12 mouse cellular contexts compared by ENCODE assay signal in the genomic region with DNA sequence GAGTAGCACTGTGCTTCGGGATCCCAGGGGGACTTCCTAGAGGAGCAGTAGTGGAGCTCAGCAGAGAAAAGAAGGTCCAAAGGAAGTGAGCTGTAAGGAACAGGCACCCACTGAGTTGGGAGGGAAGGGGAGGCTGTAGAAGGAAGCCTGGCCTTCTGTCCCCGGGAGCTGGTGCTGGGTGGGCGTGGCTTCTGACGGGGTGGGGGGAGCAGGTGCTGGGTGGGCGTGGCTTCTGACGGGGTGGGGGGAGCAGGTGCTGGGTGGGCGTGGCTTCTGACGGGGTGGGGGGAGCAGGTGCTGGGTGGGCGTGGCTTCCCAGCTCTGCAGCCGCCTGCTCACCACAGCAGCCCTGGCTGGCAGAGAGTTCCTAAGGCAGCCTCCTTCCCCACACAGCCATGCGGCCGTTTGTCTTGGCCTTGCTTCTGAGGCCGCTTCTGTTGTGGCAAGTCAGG. TPM values are rescaled to one million over a fixed set of nuclear protein-coding genes. Genes with fewer than 3 reads are reported as not detected.
A peak's percentile ranks its signal among the peaks of the same experiment; 100 is the strongest.
DNase-seq lines count a peak whose midpoint lies in the region; ATAC-seq and TF ChIP-seq lines count a peak whose summit lies in the region.
"Not testable (repeated sequence)": the region's sequence is repeated elsewhere in the genome, so short reads cannot be mapped to it uniquely, and the experiment has no call there.
"Had no signal": no experiment of that assay in that cellular context is flagged by ENCODE, and none has a peak within 500 bp of the region (broad histone marks: within the 10 kb centered on the region; RNA-seq: fewer than 3 reads in every experiment).

No protein-coding gene starts in this region.

- DNase-seq in CH12.LX (ENCODE audit: extremely low read depth), result peak; percentile 21
- DNase-seq in cerebellum, postnatal 10 days, result peak; percentile 51 to 61
- peak; percentile 43 to 66 for DNase-seq in kidney, postnatal 25 days
- DNase-seq in liver, postnatal 0 days, result not testable (repeated sequence)
- DNase-seq in testis, postnatal 10 days (ENCODE audit: low spot score), result peak; percentile 55

- H3K27me3 ChIP-seq in CH12.LX (replicated peaks); hindbrain, embryonic 16.5 days (replicated peaks; ENCODE audit: control insufficient read depth, insufficient read depth, low read length); liver, postnatal 0 days (ENCODE audit: insufficient read depth, low read length); midbrain, embryonic 15.5 days (replicated peaks): not testable (repeated sequence)

- H3K4me1 ChIP-seq in CH12.LX (ENCODE audit: control insufficient read depth in 1 of 2, insufficient read depth in 2 of 2), result peaks cover 0 to 22% of the 10 kb centered on the region in 2 experiments; a peak in 2 of 4 replicates
- H3K4me1 ChIP-seq in hindbrain, embryonic 16.5 days (ENCODE audit: control insufficient read depth, insufficient read depth, low read depth, low read length), result not testable (repeated sequence)
- H3K4me1 ChIP-seq in liver, postnatal 0 days (ENCODE audit: insufficient read depth), result peaks cover 85% of the 10 kb centered on the region
- H3K4me1 ChIP-seq in midbrain, embryonic 15.5 days, result peaks cover 46% of the 10 kb centered on the region

- peaks cover 32 to 97% of the 10 kb centered on the region in 2 experiments for H3K36me3 ChIP-seq in CH12.LX (replicated peaks in 1 of 2; ENCODE audit: control insufficient read depth in 1 of 2, insufficient read depth in 1 of 2, low read length in 1 of 2)
- not testable (repeated sequence) for H3K36me3 ChIP-seq in hindbrain, embryonic 16.5 days (ENCODE audit: control insufficient read depth, insufficient read depth, low read length); midbrain, embryonic 15.5 days (replicated peaks)
- H3K36me3 ChIP-seq in liver, postnatal 0 days (replicated peaks; ENCODE audit: insufficient read depth, low read length), result peaks cover 50% of the 10 kb centered on the region

- TF ChIP-seq EP300 in CH12.LX (IDR thresholded peaks at IDR 0.05; ENCODE audit: low read length); liver, postnatal 0 days (IDR thresholded peaks at IDR 0.05; ENCODE audit: low read depth): not testable (repeated sequence)

- not testable (repeated sequence) for TF ChIP-seq CTCF in CH12.LX (conservative IDR thresholded peaks at IDR 0.05 in 1 of 2, IDR thresholded peaks at IDR 0.05 in 1 of 2; ENCODE audit: low read depth in 2 of 2, low read length in 2 of 2); liver, postnatal 0 days (IDR thresholded peaks at IDR 0.05; ENCODE audit: low read depth)

- H3K4me3 ChIP-seq in CH12.LX (replicated peaks in 1 of 3; ENCODE audit: low read depth in 2 of 3, low read length in 2 of 3, poor library complexity in 1 of 3); hindbrain, embryonic 16.5 days (ENCODE audit: low read length); liver, postnatal 0 days (ENCODE audit: low read depth, low read length); midbrain, embryonic 15.5 days: not testable (repeated sequence)

- not testable (repeated sequence) for H3K9me3 ChIP-seq in CH12.LX (replicated peaks; ENCODE audit: low read length); hindbrain, embryonic 16.5 days (ENCODE audit: control insufficient read depth, low read length); liver, postnatal 0 days (ENCODE audit: low read length); midbrain, embryonic 15.5 days

- not testable (repeated sequence) for H3K27ac ChIP-seq in CH12.LX (ENCODE audit: insufficient read depth, low read depth); hindbrain, embryonic 16.5 days (ENCODE audit: low read depth, low read length)
- peak overlapping the region; percentile 85 for H3K27ac ChIP-seq in liver, postnatal 0 days (ENCODE audit: low read depth)
- H3K27ac ChIP-seq in midbrain, embryonic 15.5 days, result 0 out of 2 replicates have a peak overlapping the region, but pooled peaks have one; percentile 12

- not testable (repeated sequence) for H3K4me2 ChIP-seq in CH12.LX (ENCODE audit: insufficient read depth, low read depth, poor library complexity, severe bottlenecking); hindbrain, embryonic 16.5 days (ENCODE audit: low read length); midbrain, embryonic 15.5 days
- H3K4me2 ChIP-seq in liver, postnatal 0 days (ENCODE audit: low read depth, low read length), result peak overlapping the region; percentile 28

- dilution Hi-C loops in CH12.LX (cut with MboI; ENCODE audit: extremely low pct_ligation_motif_present, extremely low pct_unique_long_range_greater_than_20kb, low sequenced_read_pairs), result not testable (repeated sequence)

- peak; percentile 60 for ATAC-seq in granulocyte monocyte progenitor cell, adult 5-6 weeks (replicated peaks; ENCODE audit: poor library complexity, severe bottlenecking)
- not testable (repeated sequence) for ATAC-seq in hindbrain, embryonic 16.5 days; midbrain, embryonic 15.5 days (replicated peaks)
- peak; percentile 10 for ATAC-seq in liver, postnatal 0 days

- H3K79me2 ChIP-seq in CH12.LX (replicated peaks; ENCODE audit: control insufficient read depth, extremely low read depth, insufficient read depth, poor library complexity, severe bottlenecking), result not testable (repeated sequence)

- TF ChIP-seq RAD21 in CH12.LX (IDR thresholded peaks at IDR 0.05; ENCODE audit: low read depth, low read length), result not testable (repeated sequence)

- in situ Hi-C loops in CH12.LX (cut with MboI; ENCODE audit: low pct_ligation_motif_present, low pct_unique_long_range_greater_than_20kb, low sequenced_read_pairs), result not testable (repeated sequence)

- WGBS in hindbrain, embryonic 16.5 days, result 9% methylated on average over 11 of the region's 13 CpGs
- WGBS in liver, postnatal 0 days (ENCODE audit: insufficient replicate concordance), result 10% methylated on average over 13 of the region's 13 CpGs
- 7% methylated on average over 11 of the region's 13 CpGs for WGBS in midbrain, embryonic 15.5 days

- not testable (repeated sequence) for H3K9ac ChIP-seq in CH12.LX (ENCODE audit: insufficient read depth, low read depth); midbrain, embryonic 15.5 days
- peak overlapping the region; percentile 28; the same call in 1 of the 2 replicates for H3K9ac ChIP-seq in hindbrain, embryonic 16.5 days (ENCODE audit: low read depth, low read length)
- 0 out of 2 replicates have a peak overlapping the region, but pooled peaks have one; percentile 50 for H3K9ac ChIP-seq in liver, postnatal 0 days (replicated peaks)

- TF ChIP-seq POLR2A in CH12.LX (IDR thresholded peaks at IDR 0.05; ENCODE audit: low read depth, low read length), result not testable (repeated sequence)

RNA-seq across cellular contexts. Expression of gene Trhr2, which starts 36.6 kb away (rescaled TPM):
- 0.25 and 0.46 TPM in 2 replicates for total RNA-seq in CH12.LX (2012; rRNA removed)
- not detected in 2 replicates for total RNA-seq in CH12.LX (2014; rRNA removed)
- 0.42 and 0.51 TPM in 2 replicates for polyA plus RNA-seq in CH12.LX (2012; ENCODE audit: insufficient read length, low read depth)
- not detected in 2 replicates for total RNA-seq in granulocyte monocyte progenitor cell, adult 5-6 weeks (2014; fragmentation: Nextera tagmentation)
- total RNA-seq in granulocyte monocyte progenitor cell, adult 5-6 weeks (2017), result not detected in 2 replicates
- polyA plus RNA-seq in hindbrain, embryonic 16.5 days (2015; fragmentation: Nextera tagmentation; extraction: Ambion mirVana), result 0.39 and 0.60 TPM in 2 replicates
- polyA plus RNA-seq in liver, postnatal 0 days (2015; fragmentation: Nextera tagmentation; extraction: Ambion mirVana), result not detected in 2 replicates
- polyA plus RNA-seq in midbrain, embryonic 15.5 days (2015; fragmentation: Nextera tagmentation; extraction: Ambion mirVana), result not detected in 2 replicates
- total RNA-seq: adrenal gland, adult 18-20 months had no signal
- polyA plus RNA-seq: CD4-positive, CD25-positive, alpha-beta regulatory T cell, adult 4 months; embryonic facial prominence, embryonic 10.5 days; limb, embryonic 11.5 days had no signal

RNA-seq across cellular contexts. Expression of gene Zfpm1, which starts 42.0 kb away (rescaled TPM):
- total RNA-seq in CH12.LX (2012; rRNA removed), result 30.1 and 31.0 TPM in 2 replicates
- 11.0 and 11.3 TPM in 2 replicates for total RNA-seq in CH12.LX (2014; rRNA removed)
- 63.5 and 68.4 TPM in 2 replicates for polyA plus RNA-seq in CH12.LX (2012; ENCODE audit: insufficient read length, low read depth)
- 1.7 and 3.4 TPM in 2 replicates for total RNA-seq in granulocyte monocyte progenitor cell, adult 5-6 weeks (2014; fragmentation: Nextera tagmentation)
- total RNA-seq in granulocyte monocyte progenitor cell, adult 5-6 weeks (2017), result 5.5 and 7.9 TPM in 2 replicates
- 0.75 and 1.2 TPM in 2 replicates for polyA plus RNA-seq in hindbrain, embryonic 16.5 days (2015; fragmentation: Nextera tagmentation; extraction: Ambion mirVana)
- polyA plus RNA-seq in liver, postnatal 0 days (2015; fragmentation: Nextera tagmentation; extraction: Ambion mirVana), result 5.7 and 6.9 TPM in 2 replicates
- polyA plus RNA-seq in midbrain, embryonic 15.5 days (2015; fragmentation: Nextera tagmentation; extraction: Ambion mirVana), result 1.5 and 1.8 TPM in 2 replicates

RNA-seq across cellular contexts. Expression of gene Zc3h18, which starts 52.4 kb away (rescaled TPM):
- total RNA-seq in CH12.LX (2012; rRNA removed) (58.5 and 66.0 TPM in 2 replicates), CH12.LX (2014; rRNA removed) (34.6 and 36.3 TPM in 2 replicates)
- polyA plus RNA-seq in CH12.LX (2012; ENCODE audit: insufficient read length, low read depth), result 81.6 and 83.0 TPM in 2 replicates
- 42.9 and 43.9 TPM in 2 replicates for total RNA-seq in granulocyte monocyte progenitor cell, adult 5-6 weeks (2014; fragmentation: Nextera tagmentation)
- total RNA-seq in granulocyte monocyte progenitor cell, adult 5-6 weeks (2017), result 66.9 and 67.0 TPM in 2 replicates
- polyA plus RNA-seq in hindbrain, embryonic 16.5 days (2015; fragmentation: Nextera tagmentation; extraction: Ambion mirVana), result 28.8 and 31.8 TPM in 2 replicates
- polyA plus RNA-seq in liver, postnatal 0 days (2015; fragmentation: Nextera tagmentation; extraction: Ambion mirVana), result 12.8 and 15.6 TPM in 2 replicates
- 38.9 and 41.3 TPM in 2 replicates for polyA plus RNA-seq in midbrain, embryonic 15.5 days (2015; fragmentation: Nextera tagmentation; extraction: Ambion mirVana)
